Mouse (Mus musculus): Measurements from ENCODE around the gene Gm49387.

Gene Gm49387

DNA sequence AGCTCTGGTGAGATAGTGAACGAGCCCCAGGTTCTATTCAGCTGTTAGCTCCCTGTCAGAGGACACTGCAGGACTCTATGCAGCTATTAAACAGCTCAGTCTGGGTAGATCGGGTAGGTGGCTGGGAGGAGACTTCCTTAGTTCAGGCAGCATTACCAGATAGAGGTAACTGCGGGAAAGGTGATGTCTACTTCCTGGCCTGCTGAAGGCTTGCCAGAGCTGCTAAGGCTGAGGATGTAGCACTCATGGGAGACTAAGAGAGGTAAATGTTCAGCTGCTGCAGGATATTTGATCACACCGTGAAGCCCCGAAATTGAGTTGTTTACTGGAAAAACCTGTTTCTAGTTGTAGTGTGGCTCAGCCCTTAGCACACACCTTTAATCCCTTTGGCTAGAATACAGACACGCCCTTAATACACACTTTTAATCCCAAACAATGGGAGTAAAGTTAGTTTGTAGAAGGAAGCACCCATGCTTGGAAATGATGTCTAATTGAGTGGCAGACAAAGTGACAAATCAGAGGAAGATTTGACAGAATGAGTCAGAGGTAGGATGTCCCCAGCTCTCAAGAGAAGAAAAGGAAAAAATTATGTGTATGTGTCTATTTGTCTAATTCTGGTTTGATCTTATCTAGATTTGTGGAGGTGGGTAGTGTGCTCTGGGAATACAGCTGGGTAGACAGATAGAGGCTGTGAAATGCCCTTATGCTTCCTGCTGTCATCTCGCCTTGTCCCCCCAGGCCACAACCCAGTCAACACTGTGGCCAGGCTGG, 115.5 kb downstream of the Gm49387 start:
- peak; percentile 30 for DNase-seq (ENCODE audit: low read depth)

DNA sequence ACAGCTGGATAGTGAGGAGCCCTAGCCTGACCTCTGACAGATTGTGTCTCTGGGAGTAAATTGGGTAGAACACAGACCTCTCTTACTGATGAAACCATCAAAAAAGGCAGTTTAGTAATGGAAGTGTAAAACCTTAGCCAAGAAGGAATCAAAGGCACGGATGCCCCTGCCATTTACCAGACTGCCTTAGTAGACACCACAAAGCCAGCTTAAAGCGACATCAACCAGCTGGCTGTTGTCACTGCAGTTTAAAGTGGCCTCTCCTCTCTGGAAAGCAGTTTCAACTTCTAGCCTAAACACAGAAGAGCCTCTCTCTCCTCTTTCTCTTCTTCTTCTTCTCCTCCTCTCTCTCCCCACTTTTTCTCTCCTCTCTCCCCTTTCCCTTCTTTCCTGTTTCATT, 119.4 kb downstream of the Gm49387 start:
- DNase-seq (ENCODE audit: low read depth), result no peak

DNA sequence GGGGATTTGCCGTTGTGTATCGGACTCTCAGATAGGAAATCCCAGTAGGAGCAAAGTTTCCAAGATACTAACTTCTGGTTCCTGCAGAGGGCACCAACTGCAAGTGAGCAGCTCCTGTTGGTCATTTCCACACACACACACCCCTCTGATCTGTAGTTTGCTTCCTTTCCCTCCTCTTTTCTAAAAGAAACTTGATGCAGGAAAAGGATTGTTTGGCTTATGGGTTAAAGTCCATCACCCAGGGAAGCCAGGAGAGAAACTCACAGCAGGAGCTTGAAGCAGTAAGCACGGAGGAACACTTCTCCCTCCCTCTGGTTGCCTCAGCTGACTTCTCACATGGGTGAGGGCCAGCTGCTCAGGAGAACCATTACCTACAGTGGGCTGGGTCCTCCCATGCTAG, 121.5 kb downstream of the Gm49387 start:
- peak; percentile 68 for DNase-seq (ENCODE audit: low read depth)

GRCm38 (mm10) chr14:31515895-31516294, 124.8 kb downstream of the Gm49387 start:
- no peak for DNase-seq (ENCODE audit: low read depth)

- DNase-seq (ENCODE audit: low read depth), result no peak
Measured at GRCm38 (mm10) chr14:31510322-31510721, 130.4 kb downstream of the Gm49387 start.

DNA sequence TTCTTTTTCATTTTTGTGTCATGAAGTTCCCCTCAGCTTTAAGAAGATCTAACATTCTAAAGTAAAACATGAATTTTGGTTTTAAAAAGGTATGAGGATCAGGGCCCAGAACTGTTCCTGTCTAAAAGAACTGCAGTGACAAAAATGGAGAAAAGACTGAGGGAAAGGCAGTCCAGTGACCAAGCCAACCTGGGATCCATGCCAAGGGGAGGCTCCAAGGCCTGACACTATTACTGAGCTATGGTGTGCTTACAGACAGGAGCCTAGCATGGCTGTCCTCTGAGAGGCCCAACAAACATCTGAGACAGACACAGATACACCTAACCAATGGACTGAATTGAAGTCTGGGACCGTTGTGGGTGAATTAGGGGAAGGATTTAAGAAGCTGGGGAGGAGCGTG, 130.8 kb downstream of the Gm49387 start:
- peak; percentile 64 for DNase-seq (ENCODE audit: low read depth)

DNA sequence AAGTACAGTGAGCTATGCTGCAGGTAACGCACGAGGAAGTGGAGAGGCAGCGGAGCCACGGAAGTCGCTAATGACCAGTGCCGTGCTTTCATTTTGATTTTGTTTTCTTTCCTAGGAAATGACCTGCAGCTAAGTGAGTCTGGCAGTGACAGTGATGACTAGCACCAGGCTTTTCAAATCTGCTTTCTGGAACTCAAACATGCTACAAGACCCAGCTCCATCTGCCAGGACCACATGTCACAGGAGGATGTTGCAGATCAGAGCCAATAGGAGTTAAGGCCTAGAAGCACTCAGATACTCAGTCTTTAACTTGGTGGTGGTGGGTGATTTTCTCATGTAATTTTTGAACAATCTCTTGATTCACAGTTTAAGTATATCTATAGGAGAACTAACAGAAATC, 134.2 kb downstream of the Gm49387 start:
- DNase-seq (ENCODE audit: low read depth), result no peak

GRCm38 (mm10) chr14:31503406-31503805, 137.3 kb downstream of the Gm49387 start:
- no peak for DNase-seq (ENCODE audit: low read depth)
